27 mouse cellular contexts compared by ENCODE assay signal in genomic region chr13:111643636-111644035, GRCm38 (mm10). TPM values are rescaled to one million over a fixed set of nuclear protein-coding genes. Genes with fewer than 3 reads are reported as not detected.
DNase-seq lines count a peak whose midpoint lies in the region; ATAC-seq lines count a peak whose summit lies in the region.
"Had no signal": no experiment of that assay in that cellular context is flagged by ENCODE, and none has a peak within 500 bp of the region (broad histone marks: within the 10 kb centered on the region; RNA-seq: fewer than 3 reads in every experiment).

No protein-coding gene starts in this region.

- no peaks in the 10 kb centered on the region for H3K36me3 ChIP-seq in forebrain, embryonic 11.5 days (ENCODE audit: control insufficient read depth, insufficient read depth, low read length)
- H3K36me3 ChIP-seq in forebrain, embryonic 13.5 days (ENCODE audit: poor library complexity, severe bottlenecking): no peaks in the 10 kb centered on the region
- H3K36me3 ChIP-seq: G1E had no signal

- WGBS in forebrain, embryonic 11.5 days: 80% methylated on average over 2 of the region's 2 CpGs
- 67% methylated on average over 2 of the region's 2 CpGs for WGBS in forebrain, embryonic 13.5 days

- no peaks in the 10 kb centered on the region for H3K27me3 ChIP-seq in forebrain, embryonic 11.5 days (ENCODE audit: control insufficient read depth, insufficient read depth, low read length)
- H3K27me3 ChIP-seq in forebrain, embryonic 13.5 days: no peaks in the 10 kb centered on the region
- H3K27me3 ChIP-seq: CH12.LX had no signal

- no peak overlapping the region for H3K4me3 ChIP-seq in forebrain, embryonic 11.5 days (ENCODE audit: low read depth, low read length)
- no peak overlapping the region for H3K4me3 ChIP-seq in forebrain, embryonic 13.5 days

- no peak overlapping the region for H3K4me2 ChIP-seq in forebrain, embryonic 11.5 days (ENCODE audit: low read depth, low read length, severe bottlenecking)
- no peak overlapping the region for H3K4me2 ChIP-seq in forebrain, embryonic 13.5 days

- peak; percentile 15 for DNase-seq in forebrain, embryonic 11.5 days (ENCODE audit: low spot score)
- DNase-seq in ES-CJ7 (ENCODE audit: low read depth, low spot score) (peak; percentile 23), R1 (ENCODE audit: low read depth, low spot score) (peak; percentile 54), ZHBTc4 (ENCODE audit: low read depth, low spot score) (peak; percentile 57)
- no peak for DNase-seq in retina, postnatal 1 day
- DNase-seq in ovary, adult 18-20 months (ENCODE audit: low spot score): no peak
- no peak for DNase-seq in ovary, postnatal 14 days (ENCODE audit: low spot score)
- DNase-seq: adrenal gland, adult 2 months; adrenal gland, adult 8-10 months; adrenal gland, postnatal 10 days; adrenal gland, postnatal 14 days; adrenal gland, postnatal 25 days; adrenal gland, postnatal 36 days; B cell, adult 2 months; cerebellum, adult 11 months; cerebellum, adult 11-12 months; cerebellum, adult 18-20 months; cerebellum, adult 2 months; cerebellum, adult 8-10 months had no signal

- H3K9ac ChIP-seq in forebrain, embryonic 11.5 days (ENCODE audit: low read length): no peak overlapping the region
- no peak overlapping the region for H3K9ac ChIP-seq in forebrain, embryonic 13.5 days

- no peaks in the 10 kb centered on the region for H3K4me1 ChIP-seq in forebrain, embryonic 11.5 days (replicated peaks; ENCODE audit: control insufficient read depth, insufficient read depth, low read length)
- H3K4me1 ChIP-seq in forebrain, embryonic 13.5 days: no peaks in the 10 kb centered on the region

- no peak for ATAC-seq in forebrain, embryonic 11.5 days (replicated peaks; ENCODE audit: low FRiP score)
- ATAC-seq in forebrain, embryonic 13.5 days: no peak
- ATAC-seq: activated CD4-positive, CD25-positive, alpha-beta regulatory T cell, adult 4 months; CD4-positive, CD25-positive, alpha-beta regulatory T cell, adult 4 months; Patski had no signal

- no peaks in the 10 kb centered on the region for H3K9me3 ChIP-seq in forebrain, embryonic 11.5 days (ENCODE audit: control insufficient read depth, low read length)
- no peaks in the 10 kb centered on the region for H3K9me3 ChIP-seq in forebrain, embryonic 13.5 days (replicated peaks)
- H3K9me3 ChIP-seq: G1E had no signal

- H3K27ac ChIP-seq in forebrain, embryonic 11.5 days (ENCODE audit: low read depth, low read length): no peak overlapping the region
- H3K27ac ChIP-seq in forebrain, embryonic 13.5 days: no peak overlapping the region

RNA-seq across cellular contexts. Expression of gene Mier3, which starts 37.1 kb away (rescaled TPM):
- polyA plus RNA-seq in forebrain, embryonic 11.5 days (2014; fragmentation: Nextera tagmentation; extraction: Ambion mirVana): 22.8 and 25.3 TPM in 2 replicates
- 19.8 and 21.4 TPM in 2 replicates for polyA plus RNA-seq in forebrain, embryonic 13.5 days (2015; fragmentation: Nextera tagmentation; extraction: Ambion mirVana)

RNA-seq across cellular contexts. Expression of gene Gm10198, which starts 51.1 kb away (rescaled TPM):
- not detected in 2 replicates for polyA plus RNA-seq in forebrain, embryonic 11.5 days (2014; fragmentation: Nextera tagmentation; extraction: Ambion mirVana)
- not detected in 2 replicates for polyA plus RNA-seq in forebrain, embryonic 13.5 days (2015; fragmentation: Nextera tagmentation; extraction: Ambion mirVana)
- polyA plus RNA-seq: activated CD4-positive, CD25-positive, alpha-beta regulatory T cell, adult 4 months; adrenal gland, adult 2 months; brain, embryonic 14.5 days; C2C12; CD4-positive, CD25-positive, alpha-beta regulatory T cell, adult 4 months; cerebellum, adult 2 months; G1E; Patski had no signal

Comparison
In these comparisons a context has a peak if more than half of its experiments do, and no peak if none do; other contexts are left out.
1. DNase-seq: peak in forebrain, embryonic 11.5 days (single experiment), ES-CJ7 (single experiment), R1 (single experiment) and ZHBTc4 (single experiment); none in retina, postnatal 1 day (single experiment), ovary, adult 18-20 months (single experiment) and ovary, postnatal 14 days (single experiment).